Mouse (Mus musculus): ENCODE data around the gene Cts6. TPM values are rescaled to one million over a fixed set of nuclear protein-coding genes. Genes with fewer than 3 reads are reported as not detected.
"Not testable (repeated sequence)": the region's sequence is repeated elsewhere in the genome, so short reads cannot be mapped to it uniquely, and the experiment has no call there.

Gene Cts6
- not detected for total RNA-seq (2021)
- long read RNA-seq, result 0 reads

DNA sequence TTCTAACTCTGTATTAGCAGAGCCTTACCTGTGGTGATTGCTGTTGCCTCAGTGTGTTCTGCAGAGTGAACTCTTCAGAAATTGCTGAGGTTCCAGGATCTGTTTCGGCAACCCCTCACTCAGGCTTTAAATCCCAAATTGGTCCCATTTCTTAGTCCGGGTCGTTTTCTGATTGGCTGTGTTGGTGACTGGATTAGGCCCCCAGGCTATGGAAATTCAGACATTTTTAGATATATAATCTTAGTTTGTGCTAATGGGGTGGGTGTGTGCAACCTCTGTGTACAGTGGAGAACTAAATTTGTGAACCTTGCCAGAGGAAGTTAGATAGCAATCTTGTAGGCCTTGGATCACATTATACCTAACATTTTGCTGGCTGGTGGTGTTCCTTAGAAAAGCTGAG lies at the start of gene Cts6:
Cts6 (minus strand) TSS at position 101 of the 400 bp plus-strand sequence.
- DNase-seq (ENCODE audit: low spot score in 2 of 2), result no peak

DNA sequence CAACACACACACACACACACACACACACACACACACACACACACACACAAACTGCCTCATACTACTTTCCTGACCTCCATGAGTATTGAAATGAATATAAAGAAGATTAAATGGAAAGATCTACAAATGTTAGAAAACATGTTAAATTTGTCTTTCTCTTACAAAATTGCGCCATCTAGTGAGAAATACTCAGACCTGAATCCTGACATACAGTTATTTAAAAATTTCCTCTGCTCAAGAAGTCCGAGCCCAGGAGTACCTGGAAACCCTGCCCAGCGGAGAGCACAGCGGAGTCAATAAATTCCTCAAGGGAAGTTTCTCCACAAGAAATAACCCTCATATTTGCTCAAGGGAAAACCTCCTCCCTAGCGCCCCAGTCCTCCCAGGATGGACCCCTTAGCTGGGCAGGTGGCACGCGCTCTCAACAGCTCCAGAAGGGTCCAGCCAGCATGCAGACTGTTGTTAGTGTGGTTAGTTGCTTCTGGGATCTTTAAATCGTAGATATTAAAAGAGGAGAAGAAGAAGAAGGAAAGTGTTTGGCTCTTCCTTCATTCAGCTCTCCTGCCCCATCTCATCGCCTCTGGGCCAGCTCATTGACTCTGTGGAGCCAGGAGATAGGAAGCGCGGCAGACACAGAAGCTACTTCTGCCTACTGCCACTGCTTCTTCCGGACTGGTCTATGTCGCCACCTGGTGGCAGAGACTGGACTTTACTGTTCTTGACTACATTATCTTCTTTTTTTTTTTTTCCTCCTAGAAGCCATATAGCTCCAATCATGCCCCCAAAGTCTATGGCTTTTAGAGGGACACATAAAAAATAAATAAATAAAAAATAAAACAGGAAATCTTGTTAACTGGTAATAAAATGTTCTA lies 38.1 kb upstream of the Cts6 start:
- DNase-seq (ENCODE audit: low spot score in 2 of 2), result peak; percentile 1 to 59

DNA sequence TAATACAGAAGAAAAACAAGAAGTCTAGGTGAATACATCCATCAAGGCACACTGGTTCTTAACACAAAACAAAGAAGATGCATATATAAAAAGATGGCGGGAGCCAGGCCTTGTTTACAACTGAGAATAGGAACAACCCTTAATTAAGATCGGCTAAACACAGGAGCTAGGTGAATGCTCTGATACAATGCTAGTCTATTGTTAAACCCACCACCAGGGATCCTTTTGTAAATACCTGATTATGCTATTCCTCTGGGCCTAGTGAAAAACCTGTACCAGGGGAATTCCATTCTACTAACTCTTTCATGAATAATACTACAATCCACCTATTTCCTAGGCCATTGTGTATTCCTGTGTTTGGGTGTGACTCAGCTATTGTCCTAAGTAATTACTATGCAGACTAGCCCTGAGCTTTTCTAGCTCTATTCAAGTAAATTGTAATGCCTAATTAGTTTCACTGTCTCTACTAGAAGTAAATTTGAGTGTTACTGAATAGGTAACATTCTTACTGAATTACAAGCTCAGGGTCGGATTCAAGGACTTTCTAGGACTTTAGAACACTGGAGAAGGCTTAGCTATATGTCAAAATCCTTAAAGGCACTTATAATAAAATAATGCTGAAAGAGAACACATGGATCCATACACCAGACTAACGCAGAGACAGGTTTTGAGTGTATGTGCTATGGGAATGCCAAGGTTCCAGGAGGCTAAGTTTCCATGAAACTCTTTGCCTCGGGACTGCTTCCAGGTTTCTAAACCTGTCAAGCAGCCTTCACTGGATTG lies 17.9 kb downstream of the Cts6 start:
- not testable (repeated sequence) for DNase-seq (ENCODE audit: low spot score in 2 of 2)

DNA sequence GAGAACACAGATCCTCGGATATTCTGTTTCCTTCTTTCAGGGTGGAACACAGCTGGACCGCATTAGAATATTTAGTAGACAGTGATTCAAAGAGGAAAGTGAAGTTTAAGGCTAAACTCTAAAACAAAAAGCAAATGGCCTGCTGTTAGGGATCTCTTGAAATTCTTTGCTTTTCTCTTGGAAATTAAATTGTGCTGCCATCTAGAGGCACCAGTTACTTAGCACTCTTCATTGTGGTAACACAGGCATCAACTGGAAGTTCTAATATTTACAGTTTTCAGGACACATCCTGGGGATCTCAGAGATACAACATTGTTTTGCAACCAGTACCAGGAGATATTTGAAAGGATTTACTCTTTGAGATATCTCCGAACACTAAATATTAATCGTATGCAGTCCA lies 38.6 kb downstream of the Cts6 start:
- no peak for DNase-seq (ENCODE audit: low spot score in 2 of 2)

DNA sequence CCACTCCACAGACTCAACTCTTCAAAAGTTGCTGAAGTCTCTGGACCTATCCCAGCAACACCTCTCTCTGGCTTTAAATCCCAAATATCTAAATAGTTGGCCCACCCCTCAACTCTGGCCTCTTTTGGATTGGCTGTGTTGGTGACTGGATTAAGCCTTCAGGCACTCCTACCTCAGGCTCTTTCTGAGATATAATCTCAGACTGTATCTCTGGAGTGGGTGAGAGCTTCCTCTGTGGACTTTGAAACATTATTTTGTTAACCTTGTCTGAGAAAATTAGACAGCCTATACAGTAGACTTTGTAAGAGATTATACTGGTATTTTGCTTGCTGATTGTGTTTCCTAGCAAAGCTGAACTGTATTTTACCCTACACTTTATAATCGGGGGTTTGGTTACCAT lies 39.1 kb downstream of the Cts6 start, which contains the start of gene Ctsr:
Ctsr (minus strand) TSS at position 101 of the 400 bp plus-strand sequence.
- DNase-seq (ENCODE audit: low spot score in 2 of 2), result no peak

Other genes starting within 250 kb of the Cts6 start
- not detected for gene Ctsj, start 197.5 kb downstream of the Cts6 start, total RNA-seq (2021)
- gene Ctsq, start 162.8 kb downstream of the Cts6 start, total RNA-seq (2021), result not detected
- gene Ctsr, start 39.2 kb downstream of the Cts6 start, total RNA-seq (2021), result not detected
- gene Cts8, start 51.9 kb upstream of the Cts6 start, total RNA-seq (2021), result not detected
- gene Gm49398, start 85.4 kb upstream of the Cts6 start, total RNA-seq (2021), result not detected
- gene Cts7, start 154.8 kb upstream of the Cts6 start, total RNA-seq (2021), result not detected